22 mouse cellular contexts compared by ENCODE assay signal in genomic region chr3:6532366-6532765, GRCm38 (mm10).
"Had no signal": no experiment of that assay in that cellular context is flagged by ENCODE, and none has a peak within 500 bp of the region (broad histone marks: within the 10 kb centered on the region; RNA-seq: fewer than 3 reads in every experiment).

No protein-coding gene starts in this region.

- H3K4me2 ChIP-seq: limb, embryonic 12.5 days; limb, embryonic 15.5 days; liver, embryonic 11.5 days; lung, embryonic 14.5 days; midbrain, embryonic 13.5 days; neural tube, embryonic 13.5 days had no signal

- H3K36me3 ChIP-seq: limb, embryonic 12.5 days; limb, embryonic 15.5 days; midbrain, embryonic 10.5 days; midbrain, embryonic 13.5 days; neural tube, embryonic 13.5 days had no signal

- H3K9me3 ChIP-seq: limb, embryonic 12.5 days; limb, embryonic 15.5 days; megakaryocyte, embryonic 14.5 days; midbrain, embryonic 10.5 days; midbrain, embryonic 13.5 days; neural tube, embryonic 13.5 days had no signal

- DNase-seq: kidney, adult 9 months; kidney, postnatal 14 days; kidney, postnatal 4 days; left cerebral cortex, postnatal 4 days; liver, postnatal 0 days; lung, embryonic 14.5 days; lung, postnatal 36 days; right cerebral cortex, postnatal 25 days; spleen, adult 18-20 months; thymus, postnatal 25 days had no signal

- ATAC-seq: liver, postnatal 0 days; lung, postnatal 0 days; midbrain, embryonic 13.5 days; midbrain, embryonic 16.5 days had no signal

- H3K4me1 ChIP-seq: limb, embryonic 12.5 days; limb, embryonic 15.5 days; megakaryocyte, embryonic 14.5 days; midbrain, embryonic 10.5 days; midbrain, embryonic 13.5 days; neural tube, embryonic 13.5 days had no signal

- H3K4me3 ChIP-seq: limb, embryonic 12.5 days; limb, embryonic 15.5 days; megakaryocyte, embryonic 14.5 days; midbrain, embryonic 10.5 days; midbrain, embryonic 13.5 days; myocyte; neural tube, embryonic 13.5 days had no signal

- H3K9ac ChIP-seq: limb, embryonic 12.5 days; limb, embryonic 15.5 days; liver, embryonic 14.5 days; liver, postnatal 0 days; lung, embryonic 14.5 days; midbrain, embryonic 13.5 days; neural tube, embryonic 13.5 days had no signal

- H3K27me3 ChIP-seq: limb, embryonic 12.5 days; limb, embryonic 15.5 days; megakaryocyte, embryonic 14.5 days; midbrain, embryonic 13.5 days; neural tube, embryonic 13.5 days had no signal

- H3K27ac ChIP-seq: limb, embryonic 12.5 days; limb, embryonic 15.5 days; liver, embryonic 14.5 days; midbrain, embryonic 10.5 days; midbrain, embryonic 13.5 days; neural tube, embryonic 13.5 days; stomach, postnatal 0 days had no signal
